Mouse (Mus musculus) ES-E14 (cell line): Measurements from ENCODE around the gene Magi1.

ENCODE experiments used
- CHD2 ChIP-seq: IDR thresholded peaks from 2 replicates; pipeline ENCODE4 v1.6.1; 2014; ENCODE audit warnings: mild to moderate bottlenecking, low read depth, low read length, inconsistent platforms
- HCFC1 ChIP-seq: IDR thresholded peaks from 2 replicates; pipeline ENCODE4 v1.6.1; 2012; ENCODE audit warnings: low read length, inconsistent platforms, borderline replicate concordance; ENCODE audit not compliant: insufficient read depth
- MAFK ChIP-seq: IDR thresholded peaks from 2 replicates; pipeline ENCODE4 v1.6.1; 2014; ENCODE audit warnings: mild to moderate bottlenecking, low read depth, low read length, inconsistent platforms; ENCODE audit not compliant: insufficient read depth
- ZC3H11A ChIP-seq: IDR thresholded peaks from 2 replicates; pipeline ENCODE4 v1.6.1; 2012; ENCODE audit warnings: low read depth, mild to moderate bottlenecking, inconsistent platforms, low read length, borderline replicate concordance
- ZNF384 ChIP-seq: IDR thresholded peaks from 2 replicates; pipeline ENCODE4 v1.6.1; 2012; ENCODE audit warnings: low read depth, low read length, inconsistent platforms

- TF ChIP-seq ZNF384 (no peak), MAFK (no peak), CHD2 (no peak), HCFC1 (no peak), ZC3H11A (no peak)
Measured at GRCm38 (mm10) chr6:93957172-93957571, 326.5 kb downstream of the Magi1 start.
